Mouse (Mus musculus): Measurements from ENCODE around the gene Xrcc3.
A peak's percentile ranks its signal among the peaks of the same experiment; 100 is the strongest.

The Xrcc3 gene

DNA sequence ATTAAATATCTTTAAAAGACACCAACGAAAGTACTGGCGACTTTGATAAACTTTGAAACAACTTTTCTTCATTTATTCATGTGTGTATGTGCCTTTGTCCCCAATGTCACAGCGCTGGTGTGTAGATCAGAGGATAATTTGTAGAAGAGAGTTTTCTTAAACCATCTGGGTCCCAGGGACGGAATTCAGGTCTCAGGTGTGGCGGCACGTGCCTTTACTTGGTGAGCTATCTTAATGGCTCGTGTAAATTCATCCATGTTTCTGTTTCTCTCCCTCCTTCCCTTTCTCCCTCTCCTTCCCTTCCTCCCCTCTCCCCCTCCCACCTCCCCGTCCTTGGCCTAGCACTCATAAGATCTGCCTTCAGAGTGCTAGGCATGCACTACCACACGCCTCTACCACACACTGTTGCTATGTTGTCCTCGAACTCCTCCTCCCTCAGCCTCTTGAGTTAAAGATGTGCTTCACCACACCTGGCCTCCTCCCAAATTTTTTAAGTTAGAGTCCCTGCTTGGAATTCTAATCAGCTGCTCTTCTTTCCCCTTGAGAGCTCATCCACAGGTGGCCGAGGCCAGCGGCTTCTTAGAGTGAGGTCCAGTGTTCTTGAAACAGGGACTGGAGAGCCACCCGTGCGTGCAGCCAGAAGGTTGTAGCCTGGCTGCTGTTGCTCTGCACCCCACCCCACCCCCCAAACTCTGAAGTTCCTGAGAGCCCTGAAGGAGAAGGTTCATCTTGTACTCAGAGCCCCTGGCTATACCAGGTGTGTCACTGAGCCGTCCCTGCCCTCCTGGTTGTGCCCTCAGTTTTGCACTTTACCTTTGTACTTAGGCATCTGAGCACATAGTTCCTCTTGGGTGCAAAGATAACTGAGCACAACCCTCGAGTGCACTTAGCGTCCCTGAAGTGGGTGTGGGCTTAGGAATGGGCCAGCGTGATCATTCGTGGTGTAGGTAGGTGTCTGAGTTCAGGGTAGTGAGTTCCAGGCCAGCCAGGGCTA is 1.4 kb upstream of the Xrcc3 start:
- DNase-seq, result peak; percentile 49

DNA sequence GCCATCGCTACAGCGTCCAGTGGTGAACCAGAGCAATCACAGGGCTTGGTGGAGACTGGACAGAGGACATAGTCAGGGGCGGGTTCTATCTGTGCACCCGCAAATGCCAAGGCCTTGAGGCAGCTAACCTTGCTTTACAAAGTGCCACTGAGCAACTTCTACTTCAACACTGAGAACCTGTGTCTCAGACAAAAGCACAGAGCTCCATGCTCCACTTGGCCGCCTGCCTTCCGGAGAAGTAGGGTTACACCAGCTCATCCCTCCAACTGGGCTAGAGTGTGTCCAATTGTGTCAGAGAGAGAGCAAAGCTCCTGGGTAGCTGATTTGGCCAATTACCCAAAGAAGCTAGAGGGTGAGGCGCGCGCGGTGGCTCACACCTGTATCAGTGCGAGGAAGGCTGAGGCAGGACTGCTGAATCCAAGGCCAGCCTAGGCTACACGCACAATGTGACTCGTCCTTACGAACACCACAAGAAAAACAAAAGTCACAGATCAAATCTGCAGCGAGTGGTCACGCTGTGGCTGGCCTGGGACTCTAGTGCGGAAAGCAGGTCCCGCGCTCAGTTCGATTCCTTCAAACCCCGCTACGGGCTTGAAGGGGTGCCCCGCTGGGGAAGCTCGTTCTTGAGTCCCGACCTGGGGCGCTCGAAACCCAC is 435 bp downstream of the Xrcc3 start:
- peak; percentile 74 for DNase-seq

- peak; percentile 61 for DNase-seq
Observed at GRCm38 (mm10) chr12:111812611-111813010, 1.1 kb downstream of the Xrcc3 start.

- peak; percentile 56 for DNase-seq
Observed at GRCm38 (mm10) chr12:111812075-111812474, 1.6 kb downstream of the Xrcc3 start.

DNA sequence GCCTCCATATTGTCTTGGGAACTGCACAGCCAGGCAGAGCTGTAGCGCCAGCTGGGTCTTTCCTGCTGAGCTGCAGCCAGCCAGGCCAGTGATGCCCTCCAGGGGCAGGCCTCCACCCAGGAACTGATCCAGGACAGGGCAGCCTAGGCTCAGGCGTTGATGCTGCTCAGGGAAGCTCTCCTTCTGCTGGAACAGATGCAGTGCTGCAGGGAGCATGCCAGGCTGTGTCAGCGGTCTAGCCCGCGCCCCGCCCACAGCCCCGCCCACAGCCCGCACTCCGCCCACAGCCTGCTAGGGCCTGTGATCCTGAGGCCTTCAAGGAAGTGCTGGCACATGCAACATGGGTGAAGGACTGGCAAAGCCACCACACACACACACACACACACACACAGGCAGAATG is 3.9 kb downstream of the Xrcc3 start:
- peak; percentile 85 for DNase-seq

DNA sequence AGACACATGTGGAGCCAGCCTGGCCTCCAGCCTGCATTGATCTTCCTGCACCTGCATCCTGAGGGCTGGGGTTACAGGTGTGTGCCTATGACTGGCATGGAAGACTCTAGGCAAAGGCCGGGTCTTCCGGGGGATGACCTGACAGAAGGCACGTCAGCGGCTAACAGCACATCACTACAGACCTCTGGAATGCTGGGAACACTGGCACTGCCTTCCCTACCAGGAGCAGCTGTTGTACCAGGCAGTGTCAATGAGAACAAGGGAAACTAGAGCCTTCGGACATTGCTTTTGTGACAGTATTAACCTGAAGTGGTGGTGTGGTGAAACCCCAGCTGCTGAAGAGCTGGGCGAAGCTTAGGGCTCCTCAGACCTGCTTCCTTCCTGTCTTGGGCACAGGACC is 4.9 kb downstream of the Xrcc3 start:
- DNase-seq, result no peak

- no peak for DNase-seq
Observed at GRCm38 (mm10) chr12:111803538-111803937, 10.1 kb downstream of the Xrcc3 start.

- DNase-seq, result no peak
Observed at GRCm38 (mm10) chr12:111800459-111801183, 13.1 kb downstream of the Xrcc3 start.

GRCm38 (mm10) chr12:111798493-111798892 is 15.2 kb downstream of the Xrcc3 start:
- no peak for DNase-seq

DNA sequence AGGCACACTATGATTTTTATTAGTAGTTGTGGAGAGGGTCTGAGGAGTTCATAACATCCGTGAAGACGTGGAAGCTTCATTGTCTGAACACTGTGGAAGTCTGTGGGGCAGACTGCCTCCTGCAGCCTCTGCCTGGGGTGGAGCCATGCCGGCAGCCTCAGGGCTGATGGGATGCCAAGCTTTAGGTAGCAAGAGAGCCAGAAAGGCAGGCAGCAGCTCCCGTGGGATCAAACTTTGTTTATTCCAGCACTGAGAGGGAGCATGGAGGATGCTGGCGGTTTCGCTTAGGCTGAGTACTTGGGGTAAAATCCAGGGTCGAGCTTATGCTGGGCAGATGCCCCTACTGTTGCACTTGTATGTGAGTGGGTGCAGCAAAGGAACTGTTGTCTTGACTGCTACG is 16.4 kb downstream of the Xrcc3 start:
- DNase-seq, result no peak

DNA sequence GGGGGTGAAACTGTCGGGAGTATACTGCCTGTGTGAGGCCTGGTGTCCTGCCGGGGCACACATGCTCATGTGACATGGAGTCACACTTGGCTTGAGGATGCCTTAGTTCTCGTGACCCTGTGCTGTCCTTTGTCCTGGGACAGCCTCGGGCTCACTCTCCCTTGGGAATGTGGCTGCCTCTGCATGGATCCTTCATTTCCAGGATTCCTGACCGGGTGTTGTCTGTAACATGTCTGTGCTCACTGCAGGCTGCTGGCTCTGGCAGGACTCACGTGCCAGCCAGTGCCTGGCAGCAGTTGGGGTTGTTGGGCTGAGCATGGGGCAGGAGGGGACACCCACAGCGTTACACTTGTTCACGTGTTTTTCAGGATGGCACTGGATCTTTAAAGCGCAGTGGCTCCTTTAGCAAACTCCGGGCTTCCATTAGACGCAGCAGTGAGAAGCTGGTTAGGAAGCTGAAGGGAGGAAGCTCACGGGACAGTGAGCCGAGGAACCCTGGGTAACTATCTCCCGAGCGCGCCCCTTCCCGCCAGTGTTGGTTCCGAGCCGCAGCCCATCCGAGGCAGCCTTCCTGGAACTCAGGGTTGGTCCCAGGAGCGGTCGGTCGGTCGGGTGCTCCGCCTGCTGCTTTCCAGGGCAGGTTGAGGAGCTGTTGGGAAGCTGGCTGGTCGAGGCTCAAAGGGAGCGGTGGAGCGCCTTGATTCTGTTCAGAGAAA is 18.3 kb downstream of the Xrcc3 start:
- peak; percentile 79 for DNase-seq

GRCm38 (mm10) chr12:111794526-111795179 is 19.0 kb downstream of the Xrcc3 start:
- no peak for DNase-seq

GRCm38 (mm10) chr12:111794102-111794501 is 19.6 kb downstream of the Xrcc3 start:
- DNase-seq, result peak; percentile 67

GRCm38 (mm10) chr12:111791474-111792104 is 22.1 kb downstream of the Xrcc3 start:
- DNase-seq, result no peak

GRCm38 (mm10) chr12:111790631-111791030 is 23.0 kb downstream of the Xrcc3 start:
- no peak for DNase-seq

- no peak for DNase-seq
Observed at GRCm38 (mm10) chr12:111790090-111790489, 23.6 kb downstream of the Xrcc3 start.

DNA sequence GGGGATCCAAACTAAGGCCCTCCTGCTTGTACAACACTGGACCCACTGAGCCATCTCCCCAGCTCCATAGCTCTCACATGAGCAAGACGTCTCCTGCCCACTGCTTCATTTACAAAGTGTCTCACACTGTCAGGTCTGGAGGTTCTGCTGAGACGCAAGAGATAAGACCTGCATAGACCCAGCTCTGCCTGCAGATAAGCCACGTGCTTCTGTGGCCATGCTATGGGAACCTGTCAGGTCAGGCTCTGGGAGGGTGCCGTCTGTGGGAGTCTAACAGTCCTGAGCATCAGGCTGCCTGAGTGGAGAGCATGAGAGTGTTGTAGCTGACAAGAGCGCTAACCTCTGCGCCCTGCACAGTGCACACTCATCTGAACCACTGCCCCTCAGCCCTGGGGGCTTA is 26.7 kb downstream of the Xrcc3 start:
- DNase-seq, result no peak

DNA sequence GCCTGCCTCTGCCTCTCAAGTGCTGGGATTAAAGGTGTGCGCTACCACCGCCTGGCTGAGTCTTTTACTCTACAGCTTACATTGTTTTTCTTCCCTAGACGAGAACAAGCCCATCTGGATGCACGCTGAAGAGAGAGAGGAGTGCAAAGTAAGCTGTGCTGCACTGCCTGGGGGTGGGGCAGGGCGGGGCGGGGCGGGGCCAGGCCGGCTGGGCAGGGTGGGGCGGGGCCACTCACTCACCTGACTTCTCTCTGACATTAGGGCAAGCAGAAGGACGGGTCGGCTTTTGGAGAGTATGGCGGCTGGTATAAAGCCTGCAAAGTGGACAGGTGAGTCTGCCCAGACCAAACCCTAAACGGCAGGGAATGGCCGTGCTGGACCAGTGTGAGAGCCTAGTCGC is 28.5 kb downstream of the Xrcc3 start:
- no peak for DNase-seq

DNA sequence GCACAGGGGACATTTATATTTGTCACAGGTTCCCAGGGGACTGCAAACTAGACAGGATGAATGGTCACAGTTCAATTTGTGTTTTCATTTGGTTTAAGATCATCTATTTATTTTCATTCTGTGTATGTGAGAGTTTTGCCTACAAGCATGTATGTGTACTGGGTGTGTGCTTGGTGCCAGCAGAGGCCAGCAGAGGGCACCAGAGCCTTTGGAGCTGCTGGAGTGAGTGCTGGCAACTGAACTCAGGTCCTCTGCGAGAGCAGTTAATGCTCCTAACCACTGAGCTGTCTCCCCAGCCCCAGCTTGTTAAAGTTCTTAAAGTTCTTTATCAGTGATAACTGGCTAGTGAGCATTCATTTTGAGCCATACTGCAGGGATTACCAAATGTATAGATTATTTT is 34.1 kb downstream of the Xrcc3 start:
- DNase-seq, result no peak

GRCm38 (mm10) chr12:111777919-111778318 is 35.8 kb downstream of the Xrcc3 start:
- no peak for DNase-seq

DNA sequence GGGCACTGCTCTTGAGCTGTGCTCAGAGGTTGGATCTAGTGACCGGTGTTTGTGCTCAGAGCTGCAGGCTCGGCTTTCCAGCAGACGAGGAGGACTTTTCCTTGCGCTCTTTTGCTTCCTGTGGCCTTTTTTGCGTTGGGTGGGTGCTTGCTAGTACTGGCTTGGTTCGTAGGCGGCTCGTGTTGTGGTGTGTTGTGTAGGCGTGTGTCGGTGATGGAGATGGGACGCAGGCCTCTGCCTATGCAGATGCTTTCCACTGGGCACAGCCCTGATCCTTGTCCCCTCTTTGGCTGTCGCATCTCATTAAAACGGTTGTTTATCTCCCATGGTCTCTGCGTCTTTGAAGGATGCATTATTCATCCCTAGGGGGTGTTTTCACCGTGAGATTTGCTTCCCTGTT is 38.8 kb downstream of the Xrcc3 start:
- no peak for DNase-seq

DNA sequence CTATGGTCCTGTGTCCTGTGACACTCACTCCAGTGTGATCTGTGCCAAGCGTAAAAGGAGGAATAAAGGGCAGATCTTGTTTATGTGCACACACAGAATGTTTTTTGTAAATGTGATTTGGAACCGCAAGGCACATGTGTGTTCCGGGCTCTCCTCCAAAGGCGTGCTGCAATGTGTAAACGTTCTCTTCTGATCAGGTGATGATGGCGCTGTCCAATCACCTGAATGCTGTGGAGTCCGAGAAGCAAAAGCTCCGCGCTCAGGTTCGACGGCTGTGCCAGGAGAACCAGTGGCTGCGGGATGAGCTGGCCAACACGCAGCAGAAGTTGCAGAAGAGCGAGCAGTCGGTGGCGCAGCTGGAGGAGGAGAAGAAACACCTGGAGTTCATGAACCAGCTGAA is 39.5 kb downstream of the Xrcc3 start:
- DNase-seq, result no peak

Data from cerebellum, adult 9-11 months (tissue).